Mouse (Mus musculus) small intestine, adult 2 months (tissue): ENCODE measurements around the gene Lpcat1.

Experiments used
- CTCF ChIP-seq: fragments of 200-500 bp; IDR thresholded peaks from 2 replicates; pipeline ENCODE4 v1.5.1; 2012; ENCODE audit warnings: low read depth, mild to moderate bottlenecking, control low read depth, inconsistent platforms, low read length, moderate library complexity, mixed read lengths; ENCODE audit not compliant: insufficient replicate concordance, insufficient read length; ENCODE audit errors: extremely low read depth
- POLR2A ChIP-seq: fragments of 200-500 bp; IDR thresholded peaks from 2 replicates; pipeline ENCODE4 v1.6.1; 2012; ENCODE audit warnings: low read depth, mild to moderate bottlenecking, control low read depth, inconsistent platforms, low read length, moderate library complexity

DNA sequence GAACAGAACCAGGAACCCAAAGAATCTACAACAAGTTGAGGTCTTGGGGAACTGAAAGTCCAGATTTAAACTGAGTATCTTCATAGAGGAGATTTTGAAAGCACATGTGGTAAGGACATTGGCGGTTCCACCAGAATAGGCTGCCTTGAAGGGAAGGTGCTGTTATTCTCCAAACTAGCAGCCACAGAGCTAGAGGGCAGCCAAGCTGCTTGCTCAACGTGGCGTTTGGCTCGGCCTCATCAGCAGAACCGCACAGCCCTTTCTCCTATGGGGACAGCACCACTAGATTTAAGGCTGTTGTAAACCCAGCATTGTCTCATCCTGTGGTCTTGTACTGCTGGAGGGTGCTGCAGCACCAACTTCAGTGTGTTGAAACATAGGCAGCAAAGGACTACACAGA, 8.3 kb upstream of the Lpcat1 start:
- TF ChIP-seq POLR2A, result no peak
- TF ChIP-seq CTCF, result no peak
